Mouse (Mus musculus): ENCODE results near the gene Slc51a.

Gene Slc51a

GRCm38 (mm10) chr16:32487234-32488111, at the start of gene Slc51a:
Gene Slc51a (minus strand): TSS chr16:32487879.
- DNase-seq: no peak

GRCm38 (mm10) chr16:32535157-32535751, 47.6 kb upstream of the Slc51a start:
- no peak for DNase-seq

DNA sequence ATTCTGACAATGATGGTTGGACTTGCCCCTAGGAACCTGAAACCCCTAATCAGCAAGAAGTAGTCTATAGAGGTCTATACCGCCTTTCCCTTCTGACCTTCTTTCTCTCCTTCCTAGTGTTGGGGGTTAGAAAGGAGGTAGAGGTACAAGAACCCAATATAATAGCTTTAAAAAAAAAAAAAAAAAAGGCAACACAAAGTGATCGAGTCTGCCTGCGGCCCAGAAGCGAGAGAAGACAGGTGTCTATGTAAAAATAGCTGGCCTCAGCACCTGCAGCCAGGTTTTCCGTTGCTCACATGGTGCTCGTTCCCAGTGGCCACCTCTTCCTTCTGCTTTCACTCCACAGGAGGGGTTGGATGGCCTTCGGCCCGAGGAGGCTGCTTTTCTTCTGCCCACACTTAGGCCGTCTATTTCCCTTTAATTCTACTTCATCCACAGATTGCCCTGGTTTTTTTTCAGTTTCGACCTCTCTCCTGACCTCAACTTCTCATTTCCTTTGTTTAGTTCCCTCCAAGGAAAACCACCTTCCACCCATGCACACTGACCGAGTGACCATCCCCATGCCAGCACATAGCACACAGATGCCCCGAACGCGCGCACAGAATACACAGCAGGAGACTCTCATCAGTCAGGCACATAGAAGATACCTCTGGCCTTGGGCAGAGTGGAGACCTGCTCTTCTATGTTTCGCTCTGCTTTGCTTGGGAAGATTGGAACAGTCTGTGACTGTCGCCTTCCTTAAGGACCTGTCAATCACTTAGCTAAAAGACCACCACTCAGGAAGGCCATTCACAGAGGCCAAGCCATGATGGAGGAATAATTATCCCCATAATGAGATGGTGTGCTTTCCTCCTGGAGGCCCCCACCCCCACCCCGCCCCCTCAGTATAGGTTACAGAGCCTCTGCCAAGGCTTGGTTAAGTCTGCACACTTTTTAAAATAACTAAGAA, 45.5 kb upstream of the Slc51a start:
- DNase-seq: no peak

DNA sequence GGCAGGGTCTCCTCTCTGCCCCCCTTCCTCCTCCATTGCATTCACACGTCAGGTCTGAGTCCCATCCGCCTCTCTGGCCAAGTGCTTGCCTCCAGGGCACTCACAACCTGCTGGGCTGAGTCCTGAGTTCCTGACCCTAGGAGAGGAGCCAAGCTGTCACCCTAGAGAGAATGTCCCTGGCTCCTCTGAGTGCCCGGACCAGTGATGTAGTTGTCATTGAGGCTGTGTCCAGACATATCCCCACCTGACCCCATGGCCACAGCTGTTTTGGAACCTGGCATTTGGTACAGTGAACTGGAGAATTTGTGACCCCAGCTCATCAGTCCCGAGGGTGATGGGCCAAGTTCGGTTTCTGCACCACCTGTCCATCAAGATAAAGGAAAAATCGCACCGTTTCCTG, 39.2 kb upstream of the Slc51a start:
- no peak for DNase-seq

GRCm38 (mm10) chr16:32524244-32524615, 36.6 kb upstream of the Slc51a start:
- no peak for DNase-seq

GRCm38 (mm10) chr16:32523462-32524243, 36.0 kb upstream of the Slc51a start:
- DNase-seq: peak; percentile 26

- DNase-seq: no peak
Observed at GRCm38 (mm10) chr16:32522578-32523194, 35.0 kb upstream of the Slc51a start.

DNA sequence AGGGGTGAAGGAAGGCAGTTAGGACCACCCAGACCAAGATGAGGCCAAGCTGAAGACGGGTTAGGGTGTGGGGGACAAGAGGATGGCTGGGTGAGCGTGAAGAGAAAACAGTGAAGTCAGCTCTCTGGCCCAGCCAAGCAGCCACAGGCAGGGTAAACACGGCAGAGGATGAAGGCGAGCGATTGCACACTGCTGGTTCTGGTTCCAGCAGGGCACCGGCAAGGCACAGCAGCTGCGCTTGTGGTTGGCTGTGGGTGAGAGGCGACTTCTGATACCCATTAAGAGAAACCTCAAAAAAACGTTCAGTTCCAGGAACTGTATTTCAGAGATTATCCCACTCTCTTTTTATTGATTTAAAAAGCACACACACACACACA, 32.7 kb upstream of the Slc51a start:
- DNase-seq: no peak

- DNase-seq: no peak
Observed at GRCm38 (mm10) chr16:32519656-32520371, 32.1 kb upstream of the Slc51a start.

DNA sequence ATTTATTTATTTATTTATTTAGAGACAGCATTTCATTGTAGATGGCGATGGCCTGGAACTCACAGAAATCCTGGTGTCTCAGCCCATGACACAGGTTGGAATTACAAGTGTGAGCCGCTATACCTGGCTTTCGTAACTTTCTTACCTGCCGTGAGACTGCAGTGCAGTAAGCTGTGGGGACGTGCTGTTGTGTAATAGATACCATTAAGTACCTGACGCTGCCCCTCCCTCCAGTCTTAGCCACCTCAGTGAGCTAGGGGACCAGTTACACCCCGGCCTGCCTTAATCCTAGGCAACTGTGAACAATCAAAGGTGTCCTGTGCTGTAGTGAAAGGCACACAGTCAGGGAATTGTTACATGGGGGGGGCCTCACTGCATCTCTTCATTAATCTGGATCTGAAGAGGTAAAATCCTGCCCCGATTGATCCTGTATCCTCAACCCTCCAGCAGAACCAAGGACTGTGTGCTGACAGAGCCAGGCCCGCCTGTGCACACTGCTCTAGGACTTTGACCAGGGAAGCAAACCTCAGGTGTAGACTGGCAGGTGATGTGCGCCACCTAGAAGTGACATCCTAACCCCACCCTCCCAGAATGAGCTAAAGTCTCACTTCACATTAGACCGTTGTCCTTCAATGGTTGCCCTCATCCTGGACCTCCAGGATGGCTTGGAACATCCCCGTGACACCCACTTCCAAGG, 30.3 kb upstream of the Slc51a start:
- no peak for DNase-seq

- no peak for DNase-seq
Observed at GRCm38 (mm10) chr16:32516006-32516962, 28.6 kb upstream of the Slc51a start.

DNA sequence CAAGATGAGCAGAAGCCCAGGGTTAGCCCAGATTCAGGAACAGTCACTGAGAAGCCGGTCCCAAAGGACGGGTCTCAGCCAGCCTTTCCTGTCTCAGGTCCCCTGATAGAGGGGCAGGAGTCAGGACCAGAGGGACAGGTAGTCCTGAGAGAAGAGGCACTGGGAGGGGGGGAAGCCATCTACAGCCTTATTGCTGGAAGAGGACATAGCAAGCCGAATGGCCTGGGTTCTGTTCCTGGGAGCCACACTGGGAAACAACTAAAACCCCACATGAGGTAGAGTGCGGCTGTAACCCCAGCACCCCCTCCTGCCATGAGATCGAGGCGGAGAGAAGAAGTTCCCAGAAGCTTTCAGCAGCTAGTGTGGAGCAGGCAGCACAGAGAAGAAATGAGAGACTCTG, 26.3 kb upstream of the Slc51a start:
- DNase-seq: no peak

- no peak for DNase-seq
Observed at GRCm38 (mm10) chr16:32513401-32513800, 25.7 kb upstream of the Slc51a start.

- DNase-seq: no peak
Observed at GRCm38 (mm10) chr16:32512921-32513320, 25.2 kb upstream of the Slc51a start.

GRCm38 (mm10) chr16:32511827-32512490, 24.3 kb upstream of the Slc51a start:
- DNase-seq: no peak

GRCm38 (mm10) chr16:32511338-32511734, 23.7 kb upstream of the Slc51a start:
- no peak for DNase-seq

- DNase-seq: no peak
Observed at GRCm38 (mm10) chr16:32510399-32511337, 23.0 kb upstream of the Slc51a start.
